ENCODE assay signal across 29 mouse cellular contexts in genomic region chr5:117651238-117651886, GRCm38 (mm10).
DNase-seq lines count a peak whose midpoint lies in the region; ATAC-seq and TF ChIP-seq lines count a peak whose summit lies in the region.
"Had no signal": no experiment of that assay in that cellular context is flagged by ENCODE, and none has a peak within 500 bp of the region (broad histone marks: within the 10 kb centered on the region; RNA-seq: fewer than 3 reads in every experiment).

No protein-coding gene starts in this region.

- no peaks in the 10 kb centered on the region for H3K4me1 ChIP-seq in hindbrain, embryonic 14.5 days (replicated peaks; ENCODE audit: control insufficient read depth, insufficient read depth, low read length)
- no peaks in the 10 kb centered on the region for H3K4me1 ChIP-seq in hindbrain, postnatal 0 days (ENCODE audit: insufficient read depth, low read length)
- H3K4me1 ChIP-seq in kidney, embryonic 16.5 days (ENCODE audit: insufficient read depth, low read length) = peaks cover 11% of the 10 kb centered on the region
- peaks cover 10% of the 10 kb centered on the region for H3K4me1 ChIP-seq in neural tube, embryonic 13.5 days (replicated peaks)
- H3K4me1 ChIP-seq: embryonic facial prominence, embryonic 13.5 days; intestine, embryonic 15.5 days; limb, embryonic 12.5 days; liver, embryonic 15.5 days; lung, embryonic 15.5 days; stomach, embryonic 15.5 days had no signal

- no peaks in the 10 kb centered on the region for H3K9me3 ChIP-seq in hindbrain, embryonic 14.5 days (ENCODE audit: control insufficient read depth, low read length)
- no peaks in the 10 kb centered on the region for H3K9me3 ChIP-seq in hindbrain, postnatal 0 days (ENCODE audit: low read length)
- no peaks in the 10 kb centered on the region for H3K9me3 ChIP-seq in kidney, embryonic 16.5 days (ENCODE audit: low read length)
- H3K9me3 ChIP-seq in neural tube, embryonic 13.5 days = no peaks in the 10 kb centered on the region
- H3K9me3 ChIP-seq: embryonic facial prominence, embryonic 13.5 days; heart, embryonic 13.5 days; intestine, embryonic 15.5 days; limb, embryonic 12.5 days; liver, embryonic 15.5 days; lung, embryonic 15.5 days; stomach, embryonic 15.5 days had no signal

- no peak for TF ChIP-seq CTCF in hindbrain, postnatal 0 days (IDR thresholded peaks at IDR 0.05; ENCODE audit: low read depth)

- H3K9ac ChIP-seq in hindbrain, embryonic 14.5 days = no peak overlapping the region
- no peak overlapping the region for H3K9ac ChIP-seq in hindbrain, postnatal 0 days (replicated peaks; ENCODE audit: low read length)
- no peak overlapping the region for H3K9ac ChIP-seq in kidney, embryonic 16.5 days (replicated peaks; ENCODE audit: low read length)
- H3K9ac ChIP-seq in neural tube, embryonic 13.5 days = no peak overlapping the region
- H3K9ac ChIP-seq: embryonic facial prominence, embryonic 13.5 days; heart, embryonic 13.5 days; intestine, embryonic 15.5 days; limb, embryonic 12.5 days; liver, embryonic 15.5 days; lung, embryonic 15.5 days; stomach, embryonic 15.5 days had no signal

- H3K27me3 ChIP-seq in hindbrain, embryonic 14.5 days (ENCODE audit: control insufficient read depth, insufficient read depth, low read length) = no peaks in the 10 kb centered on the region
- H3K27me3 ChIP-seq in hindbrain, postnatal 0 days (ENCODE audit: insufficient read depth, low read length) = no peaks in the 10 kb centered on the region
- peaks cover 8% of the 10 kb centered on the region; the same call in 1 of the 2 replicates for H3K27me3 ChIP-seq in kidney, embryonic 16.5 days (ENCODE audit: insufficient read depth, low read length)
- no peaks in the 10 kb centered on the region for H3K27me3 ChIP-seq in neural tube, embryonic 13.5 days
- H3K27me3 ChIP-seq: embryonic facial prominence, embryonic 13.5 days; intestine, embryonic 15.5 days; limb, embryonic 12.5 days; liver, embryonic 15.5 days; lung, embryonic 15.5 days; stomach, embryonic 15.5 days had no signal

- WGBS in hindbrain, embryonic 14.5 days = 70% methylated on average over 14 of the region's 14 CpGs
- WGBS in hindbrain, postnatal 0 days = 78% methylated on average over 14 of the region's 14 CpGs
- 18% methylated on average over 14 of the region's 14 CpGs for WGBS in kidney, embryonic 16.5 days
- 43% methylated on average over 14 of the region's 14 CpGs for WGBS in neural tube, embryonic 13.5 days

- peak overlapping the region; percentile 29; the same call in 1 of the 2 replicates for H3K27ac ChIP-seq in hindbrain, embryonic 14.5 days
- no peak overlapping the region for H3K27ac ChIP-seq in hindbrain, postnatal 0 days
- H3K27ac ChIP-seq in kidney, embryonic 16.5 days (ENCODE audit: low read length) = no peak overlapping the region
- peak overlapping the region; percentile 50 for H3K27ac ChIP-seq in neural tube, embryonic 13.5 days (replicated peaks)
- H3K27ac ChIP-seq: embryonic facial prominence, embryonic 13.5 days; gastrocnemius, adult 2 months; heart, adult 2 months; heart, embryonic 13.5 days; intestine, embryonic 15.5 days; layer of hippocampus, adult 2 months; left cerebral cortex, adult 2 months; limb, embryonic 12.5 days; liver, embryonic 15.5 days; lung, embryonic 15.5 days; stomach, embryonic 15.5 days had no signal

- no peak overlapping the region for H3K4me3 ChIP-seq in hindbrain, embryonic 14.5 days (replicated peaks; ENCODE audit: low read length)
- H3K4me3 ChIP-seq in hindbrain, postnatal 0 days (ENCODE audit: low read length) = no peak overlapping the region
- H3K4me3 ChIP-seq in kidney, embryonic 16.5 days (ENCODE audit: low read length) = no peak overlapping the region
- H3K4me3 ChIP-seq in neural tube, embryonic 13.5 days = no peak overlapping the region
- H3K4me3 ChIP-seq: embryonic facial prominence, embryonic 13.5 days; gastrocnemius, adult 2 months; heart, adult 2 months; heart, embryonic 13.5 days; intestine, embryonic 15.5 days; layer of hippocampus, adult 2 months; left cerebral cortex, adult 2 months; limb, embryonic 12.5 days; liver, embryonic 15.5 days; lung, embryonic 15.5 days; stomach, embryonic 15.5 days had no signal

- H3K36me3 ChIP-seq in hindbrain, embryonic 14.5 days (replicated peaks; ENCODE audit: control insufficient read depth, insufficient read depth) = no peaks in the 10 kb centered on the region
- no peaks in the 10 kb centered on the region for H3K36me3 ChIP-seq in hindbrain, postnatal 0 days (ENCODE audit: insufficient read depth, low read length)
- H3K36me3 ChIP-seq in kidney, embryonic 16.5 days (ENCODE audit: insufficient read depth, low read length) = no peaks in the 10 kb centered on the region
- no peaks in the 10 kb centered on the region for H3K36me3 ChIP-seq in neural tube, embryonic 13.5 days
- H3K36me3 ChIP-seq: embryonic facial prominence, embryonic 13.5 days; G1E; heart, embryonic 13.5 days; intestine, embryonic 15.5 days; limb, embryonic 12.5 days; liver, embryonic 15.5 days; lung, embryonic 15.5 days; stomach, embryonic 15.5 days had no signal

- DNase-seq in adrenal gland, postnatal 10 days = peak; percentile 38
- DNase-seq in adrenal gland, postnatal 36 days = no peak
- no peak for DNase-seq in hindbrain, embryonic 14.5 days (ENCODE audit: low spot score)
- no peak for DNase-seq in hindbrain, postnatal 0 days (ENCODE audit: low spot score)
- DNase-seq in kidney, postnatal 10 days = no peak
- no peak for DNase-seq in lung, adult 18-20 months
- DNase-seq: cerebellum, adult 9-10 months; cerebellum, postnatal 36 days; gastrocnemius, adult 2 months; gastrocnemius, postnatal 36 days; heart, adult 2 months; heart, postnatal 10 days; kidney, postnatal 14 days; right cerebral cortex, postnatal 25 days had no signal

- H3K4me2 ChIP-seq in hindbrain, embryonic 14.5 days (replicated peaks) = no peak overlapping the region
- H3K4me2 ChIP-seq in hindbrain, postnatal 0 days (ENCODE audit: low read depth, low read length) = no peak overlapping the region
- no peak overlapping the region for H3K4me2 ChIP-seq in kidney, embryonic 16.5 days (replicated peaks; ENCODE audit: low read depth, low read length)
- H3K4me2 ChIP-seq in neural tube, embryonic 13.5 days = no peak overlapping the region
- H3K4me2 ChIP-seq: embryonic facial prominence, embryonic 13.5 days; heart, embryonic 13.5 days; intestine, embryonic 15.5 days; limb, embryonic 12.5 days; liver, embryonic 15.5 days; lung, embryonic 15.5 days; midbrain, embryonic 11.5 days; stomach, embryonic 15.5 days had no signal

- no peak; the same call in 1 of the 2 replicates for ATAC-seq in hindbrain, embryonic 14.5 days (ENCODE audit: low FRiP score)
- ATAC-seq in hindbrain, postnatal 0 days = no peak
- peak; percentile 88 for ATAC-seq in kidney, embryonic 16.5 days (ENCODE audit: low FRiP score, low TSS enrichment)
- peak; percentile 82; the same call in 1 of the 2 replicates for ATAC-seq in neural tube, embryonic 13.5 days (ENCODE audit: low read depth)
- ATAC-seq: forebrain, embryonic 16.5 days; intestine, embryonic 15.5 days; midbrain, embryonic 16.5 days had no signal

Comparison
In these comparisons a context has a peak if more than half of its experiments do, and no peak if none do; other contexts are left out.
1. H3K27ac ChIP-seq: peak in hindbrain, embryonic 14.5 days (single experiment) and neural tube, embryonic 13.5 days (single experiment); none in hindbrain, postnatal 0 days (single experiment) and kidney, embryonic 16.5 days (single experiment).
2. ATAC-seq: peak in kidney, embryonic 16.5 days (single experiment) and neural tube, embryonic 13.5 days (single experiment); none in hindbrain, embryonic 14.5 days (single experiment) and hindbrain, postnatal 0 days (single experiment).